Mouse (Mus musculus): ENCODE measurements at regions not wholly inside any gene's neighbourhood (a gene's known extent, or its start where the extent isn't known, plus 50 kb on each side); places are given as distances from the start of the nearest gene placed in this dataset.

DNA sequence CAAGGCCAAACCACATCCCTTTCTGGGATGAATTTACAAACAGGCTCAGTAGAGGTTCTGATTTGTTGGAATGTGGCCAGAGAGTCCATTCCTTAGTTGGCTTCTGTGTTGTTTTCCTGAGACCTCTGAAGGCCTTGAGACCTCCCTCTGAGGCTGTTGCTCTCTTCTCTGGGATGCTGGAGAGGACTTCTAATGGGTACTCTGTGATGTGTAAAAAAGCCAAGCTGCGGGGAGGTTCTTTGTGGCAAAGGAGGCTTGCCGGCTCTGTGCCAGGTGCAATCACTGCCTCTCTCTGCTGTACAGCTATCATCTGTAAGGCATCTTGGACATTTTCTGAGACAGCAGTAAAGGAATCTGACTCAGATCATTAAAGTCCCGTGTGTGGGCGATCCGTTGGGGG lies 192.3 kb downstream of the Gm5447 start:
- TF ChIP-seq USF2 (IDR thresholded peaks at IDR 0.05; ENCODE audit: borderline replicate concordance in 1 of 2, insufficient read depth in 1 of 2, low read depth in 1 of 2, low read length in 2 of 2) = no peak
- no peak for TF ChIP-seq MXI1 (IDR thresholded peaks at IDR 0.05; ENCODE audit: low read depth, low read length)
- TF ChIP-seq CTCF (IDR thresholded peaks at IDR 0.05 in 2 of 3, conservative IDR thresholded peaks at IDR 0.05 in 1 of 3; ENCODE audit: control insufficient read depth in 1 of 3, insufficient read depth in 1 of 3, low read depth in 2 of 3, low read length in 3 of 3, poor library complexity in 1 of 3, severe bottlenecking in 1 of 3) = no peak
- no peak for TF ChIP-seq EP300 (IDR thresholded peaks at IDR 0.05; ENCODE audit: low read depth in 1 of 2, low read length in 2 of 2)
- TF ChIP-seq GABPA (IDR thresholded peaks at IDR 0.05; ENCODE audit: low read depth, low read length) = no peak
- no peak for TF ChIP-seq ZC3H11A (IDR thresholded peaks at IDR 0.05; ENCODE audit: low read depth, low read length)
